Mouse (Mus musculus): ENCODE measurements at regions not wholly inside any gene's neighbourhood (a gene's known extent, or its start where the extent isn't known, plus 50 kb on each side); places are given as distances from the start of the nearest gene placed in this dataset.

DNA sequence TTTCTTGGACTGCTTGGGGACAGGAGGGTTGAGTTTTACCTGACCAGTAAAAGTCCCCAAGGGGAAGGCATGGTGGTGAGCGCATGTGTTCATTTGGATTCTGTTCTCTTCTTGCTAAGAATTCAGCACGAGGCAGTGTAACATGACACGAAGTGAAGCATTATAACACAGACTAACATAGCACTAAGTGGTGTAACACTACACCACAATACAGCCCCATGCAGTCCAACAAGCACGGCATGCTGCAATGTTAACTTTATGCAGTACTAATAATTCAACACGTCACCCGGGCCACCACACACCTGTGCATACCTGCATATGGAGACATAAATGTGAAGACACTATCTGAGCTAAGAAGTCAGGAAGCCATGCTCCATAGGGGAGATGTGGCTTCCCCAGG lies 219.2 kb downstream of the Gadd45g start:
- WGBS, result 92% methylated on average over 6 of the region's 6 CpGs
- no peaks in the 10 kb centered on the region for H3K4me1 ChIP-seq (ENCODE audit: insufficient read depth)
- no peaks in the 10 kb centered on the region for H3K27me3 ChIP-seq (ENCODE audit: insufficient read depth, low read length)
- ATAC-seq (no peak), DNase-seq (no peak)
- no peaks in the 10 kb centered on the region for H3K36me3 ChIP-seq (ENCODE audit: insufficient read depth)
- no peak overlapping the region for H3K4me2 ChIP-seq (ENCODE audit: low read depth)
- H3K27ac ChIP-seq (ENCODE audit: low read depth, low read length), result no peak overlapping the region
- no peak for TF ChIP-seq CTCF (IDR thresholded peaks at IDR 0.05; ENCODE audit: low read depth)
- H3K9me3 ChIP-seq (ENCODE audit: low read length), result no peaks in the 10 kb centered on the region
- H3K9ac ChIP-seq, result no peak overlapping the region
- H3K4me3 ChIP-seq (ENCODE audit: low read depth, low read length), result no peak overlapping the region

GRCm38 (mm10) chr13:52067048-52067447 lies 220.6 kb downstream of the Gadd45g start:
- Histone ChIP-seq H3K9ac (no peak overlapping the region), H3K36me3 (ENCODE audit: insufficient read depth) (no peaks in the 10 kb centered on the region), H3K27me3 (ENCODE audit: insufficient read depth, low read length) (no peaks in the 10 kb centered on the region), H3K4me1 (ENCODE audit: insufficient read depth) (no peaks in the 10 kb centered on the region), H3K4me3 (ENCODE audit: low read depth, low read length) (no peak overlapping the region), H3K27ac (ENCODE audit: low read depth, low read length) (no peak overlapping the region), H3K9me3 (ENCODE audit: low read length) (no peaks in the 10 kb centered on the region), H3K4me2 (ENCODE audit: low read depth) (no peak overlapping the region)
- DNase-seq (no peak), ATAC-seq (no peak)
- WGBS, result 53% methylated on average over 4 of the region's 4 CpGs
- TF ChIP-seq CTCF (IDR thresholded peaks at IDR 0.05; ENCODE audit: low read depth), result no peak

DNA sequence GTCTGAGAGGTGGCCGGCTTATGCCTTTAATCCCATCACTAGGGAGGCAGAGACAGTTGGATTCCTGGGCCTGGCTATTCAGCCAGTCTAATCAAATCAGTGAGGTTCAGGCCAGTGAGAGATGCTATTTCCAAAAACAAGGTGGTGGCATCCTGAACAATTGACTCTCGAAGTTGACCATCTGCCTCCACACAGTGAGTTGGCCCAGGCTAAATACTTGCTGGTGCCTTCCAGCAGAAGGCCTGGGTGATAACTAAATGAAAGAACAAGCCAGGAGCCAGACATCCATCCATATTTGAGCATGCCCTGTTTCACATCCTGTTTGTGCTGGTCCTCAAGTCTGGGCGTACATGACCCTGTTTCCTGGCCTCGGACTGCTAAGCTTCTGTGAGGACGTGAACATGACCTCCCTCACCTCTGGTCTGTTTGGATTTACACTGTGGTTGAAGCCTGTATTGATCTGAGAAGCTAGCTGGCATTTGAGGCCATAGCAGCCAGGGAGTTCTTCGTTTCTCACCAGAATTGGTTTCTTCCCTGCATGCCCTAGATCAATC lies 222.5 kb downstream of the Gadd45g start:
- Histone ChIP-seq H3K27me3 (ENCODE audit: insufficient read depth, low read length) (no peaks in the 10 kb centered on the region), H3K36me3 (ENCODE audit: insufficient read depth) (no peaks in the 10 kb centered on the region), H3K9me3 (ENCODE audit: low read length) (no peaks in the 10 kb centered on the region), H3K4me3 (ENCODE audit: low read depth, low read length) (no peak overlapping the region), H3K27ac (ENCODE audit: low read depth, low read length) (no peak overlapping the region), H3K9ac (no peak overlapping the region), H3K4me1 (ENCODE audit: insufficient read depth) (no peaks in the 10 kb centered on the region), H3K4me2 (ENCODE audit: low read depth) (no peak overlapping the region)
- ATAC-seq (no peak), DNase-seq (no peak)
- 76% methylated on average over 6 of the region's 6 CpGs for WGBS
- TF ChIP-seq CTCF (IDR thresholded peaks at IDR 0.05; ENCODE audit: low read depth), result no peak

DNA sequence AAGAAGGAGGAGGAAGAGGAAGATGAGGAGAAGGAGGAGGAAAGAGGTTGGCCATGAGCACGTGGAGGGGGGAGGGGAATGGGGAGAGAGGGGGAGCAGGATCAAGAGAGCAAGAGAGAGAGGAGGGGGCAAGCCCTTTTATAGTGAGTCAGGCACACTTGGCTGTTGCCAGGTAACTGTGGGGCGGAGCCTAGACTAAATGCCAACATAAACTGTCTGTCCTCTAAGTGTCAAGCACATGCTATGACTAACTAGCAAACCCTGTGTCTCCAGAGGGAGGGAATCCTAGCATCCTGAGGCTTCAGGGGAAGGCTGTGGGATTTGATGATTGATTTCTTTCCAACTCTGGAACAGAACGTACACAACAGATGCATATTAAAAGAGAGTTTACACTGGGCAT lies 223.2 kb downstream of the Gadd45g start:
- no peaks in the 10 kb centered on the region for H3K27me3 ChIP-seq (ENCODE audit: insufficient read depth, low read length)
- no peak overlapping the region for H3K9ac ChIP-seq
- H3K4me1 ChIP-seq (ENCODE audit: insufficient read depth), result no peaks in the 10 kb centered on the region
- WGBS, result 72% methylated on average over 3 of the region's 3 CpGs
- DNase-seq, result no peak
- no peak overlapping the region for H3K4me3 ChIP-seq (ENCODE audit: low read depth, low read length)
- no peak overlapping the region for H3K27ac ChIP-seq (ENCODE audit: low read depth, low read length)
- no peak overlapping the region for H3K4me2 ChIP-seq (ENCODE audit: low read depth)
- no peak for TF ChIP-seq CTCF (IDR thresholded peaks at IDR 0.05; ENCODE audit: low read depth)
- H3K36me3 ChIP-seq (ENCODE audit: insufficient read depth), result no peaks in the 10 kb centered on the region
- H3K9me3 ChIP-seq (ENCODE audit: low read length), result no peaks in the 10 kb centered on the region
- no peak for ATAC-seq

GRCm38 (mm10) chr13:52070731-52071663 lies 224.5 kb downstream of the Gadd45g start:
- no peak for TF ChIP-seq CTCF (IDR thresholded peaks at IDR 0.05; ENCODE audit: low read depth)
- Histone ChIP-seq H3K27me3 (ENCODE audit: insufficient read depth, low read length) (no peaks in the 10 kb centered on the region), H3K4me3 (ENCODE audit: low read depth, low read length) (no peak overlapping the region), H3K4me1 (ENCODE audit: insufficient read depth) (no peaks in the 10 kb centered on the region), H3K9me3 (ENCODE audit: low read length) (no peaks in the 10 kb centered on the region), H3K9ac (no peak overlapping the region), H3K4me2 (ENCODE audit: low read depth) (no peak overlapping the region), H3K36me3 (ENCODE audit: insufficient read depth) (no peaks in the 10 kb centered on the region), H3K27ac (ENCODE audit: low read depth, low read length) (no peak overlapping the region)
- 90% methylated on average over 19 of the region's 19 CpGs for WGBS
- ATAC-seq, result no peak
- DNase-seq, result no peak

DNA sequence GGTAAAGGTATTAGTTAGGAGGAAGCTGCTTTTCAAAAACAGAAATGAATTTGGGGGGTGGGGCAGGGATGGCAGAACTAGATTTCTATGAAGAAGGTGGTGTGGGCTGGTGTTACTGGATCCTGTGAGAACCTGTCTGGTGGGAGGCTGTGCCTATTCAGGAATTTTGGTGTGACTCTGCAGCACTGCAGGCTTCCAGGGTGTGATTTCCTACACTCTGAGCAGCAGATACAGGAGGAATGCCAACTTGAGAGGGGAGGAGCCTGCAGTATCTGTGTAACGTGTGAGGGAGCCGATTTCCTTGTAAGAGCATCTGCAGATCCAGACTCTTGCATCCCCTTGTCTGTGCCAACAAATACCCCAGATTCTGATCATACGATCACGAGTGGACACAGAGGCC lies 231.1 kb downstream of the Gadd45g start:
- peak; percentile 59 for ATAC-seq
- peak; percentile 30 for DNase-seq

DNA sequence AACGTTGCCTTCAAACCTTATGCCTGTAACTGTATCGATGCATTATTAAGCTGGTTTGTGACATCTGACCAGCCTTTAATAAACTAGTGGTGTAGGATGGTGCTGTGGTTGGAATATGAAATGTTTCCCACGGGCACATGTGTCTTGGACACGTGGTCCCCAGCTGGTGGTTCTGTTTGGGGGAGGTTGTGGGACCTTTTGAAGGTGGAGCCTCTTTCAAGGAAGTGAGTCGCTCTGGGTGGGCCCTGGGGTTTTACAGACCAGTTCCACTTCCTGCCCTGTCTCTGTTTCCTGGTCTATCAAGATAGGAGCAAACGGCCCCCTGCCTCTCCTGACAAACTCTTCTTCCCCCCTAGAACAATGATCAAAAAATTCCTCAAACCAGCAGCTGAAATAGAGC lies 232.1 kb downstream of the Gadd45g start:
- H3K36me3 ChIP-seq (ENCODE audit: insufficient read depth), result no peaks in the 10 kb centered on the region

More for the DNA sequence above, 231.1 kb downstream of the Gadd45g start:
- TF ChIP-seq CTCF (IDR thresholded peaks at IDR 0.05; ENCODE audit: low read depth), result no peak
- H3K9ac ChIP-seq, result no peak overlapping the region
- H3K4me3 ChIP-seq (ENCODE audit: low read depth, low read length), result no peak overlapping the region
- no peaks in the 10 kb centered on the region for H3K9me3 ChIP-seq (ENCODE audit: low read length)
- H3K4me2 ChIP-seq (ENCODE audit: low read depth), result no peak overlapping the region
- H3K27ac ChIP-seq (ENCODE audit: low read depth, low read length), result no peak overlapping the region
- WGBS, result 70% methylated on average over 4 of the region's 4 CpGs
- no peaks in the 10 kb centered on the region for H3K36me3 ChIP-seq (ENCODE audit: insufficient read depth)
- H3K27me3 ChIP-seq (ENCODE audit: insufficient read depth, low read length), result no peaks in the 10 kb centered on the region
- H3K4me1 ChIP-seq (ENCODE audit: insufficient read depth), result no peaks in the 10 kb centered on the region

More for the DNA sequence above, 232.1 kb downstream of the Gadd45g start:
- no peak for TF ChIP-seq CTCF (IDR thresholded peaks at IDR 0.05; ENCODE audit: low read depth)
- no peaks in the 10 kb centered on the region for H3K27me3 ChIP-seq (ENCODE audit: insufficient read depth, low read length)
- whole genome bisulfite sequencing, result 75% methylated on average over 6 of the region's 6 CpGs
- H3K4me1 ChIP-seq (ENCODE audit: insufficient read depth), result no peaks in the 10 kb centered on the region
- H3K4me2 ChIP-seq (ENCODE audit: low read depth), result no peak overlapping the region
- no peaks in the 10 kb centered on the region for H3K9me3 ChIP-seq (ENCODE audit: low read length)
- no peak overlapping the region for H3K27ac ChIP-seq (ENCODE audit: low read depth, low read length)
- no peak for ATAC-seq
- no peak overlapping the region for H3K9ac ChIP-seq
- no peak for DNase-seq
- H3K4me3 ChIP-seq (ENCODE audit: low read depth, low read length), result no peak overlapping the region
